In genomic region chr4:149099369-149100017, GRCm38 (mm10) we compare ENCODE assay signal across 8 mouse cellular contexts. TPM values are rescaled to one million over a fixed set of nuclear protein-coding genes. Genes with fewer than 3 reads are reported as not detected.
A peak's percentile ranks its signal among the peaks of the same experiment; 100 is the strongest.
DNase-seq lines count a peak whose midpoint lies in the region; ATAC-seq and TF ChIP-seq lines count a peak whose summit lies in the region.

TSS of gene Pex14 (minus strand) at chr4:149099876.

- no peak for TF ChIP-seq CTCF in liver, adult 2 months (IDR thresholded peaks at IDR 0.05; ENCODE audit: low read depth, low read length)

- peaks cover 20% of the 10 kb centered on the region for H3K79me2 ChIP-seq in liver, adult 2 months (ENCODE audit: control insufficient read depth, insufficient read depth, low read length)
- H3K79me2 ChIP-seq in myocyte (ENCODE audit: control insufficient read depth, insufficient read depth), result peaks cover 47% of the 10 kb centered on the region

- H3K9me3 ChIP-seq in heart, embryonic 11.5 days (replicated peaks; ENCODE audit: control insufficient read depth, low read length), result no peaks in the 10 kb centered on the region
- no peaks in the 10 kb centered on the region for H3K9me3 ChIP-seq in kidney, embryonic 16.5 days (ENCODE audit: low read length)

- peak within 1 kb of the TSS; percentile 99 for H3K4me3 ChIP-seq in heart, embryonic 11.5 days (ENCODE audit: low read depth, low read length)
- peak within 1 kb of the TSS; percentile 100 for H3K4me3 ChIP-seq in kidney, embryonic 16.5 days (ENCODE audit: low read length)
- peak within 1 kb of the TSS; percentile 100 for H3K4me3 ChIP-seq in liver, adult 2 months (ENCODE audit: insufficient read depth, low read depth, low read length)
- H3K4me3 ChIP-seq in myocyte, result peak within 1 kb of the TSS; percentile 93

- H3K27me3 ChIP-seq in heart, embryonic 11.5 days (ENCODE audit: control insufficient read depth, insufficient read depth, low read length), result no peaks in the 10 kb centered on the region
- H3K27me3 ChIP-seq in kidney, embryonic 16.5 days (ENCODE audit: insufficient read depth, low read length), result no peaks in the 10 kb centered on the region
- no peaks in the 10 kb centered on the region for H3K27me3 ChIP-seq in liver, adult 2 months (ENCODE audit: control insufficient read depth, insufficient read depth, low read length)
- no peaks in the 10 kb centered on the region for H3K27me3 ChIP-seq in myocyte (ENCODE audit: control insufficient read depth, insufficient read depth, insufficient read length)
- no peaks in the 10 kb centered on the region for H3K27me3 ChIP-seq in splenic B cell, adult 2 months (ENCODE audit: control insufficient read depth, insufficient read depth, low read length, poor library complexity, severe bottlenecking)

- peak within 1 kb of the TSS; percentile 62 for H3K27ac ChIP-seq in heart, embryonic 11.5 days (ENCODE audit: low read depth, low read length)
- H3K27ac ChIP-seq in kidney, embryonic 16.5 days (ENCODE audit: low read length), result peak within 1 kb of the TSS; percentile 70
- peak within 1 kb of the TSS; percentile 88 for H3K27ac ChIP-seq in liver, adult 2 months (replicated peaks; ENCODE audit: insufficient read depth, low read depth, low read length)

- H3K4me2 ChIP-seq in heart, embryonic 11.5 days, result peak within 1 kb of the TSS; percentile 98
- peak within 1 kb of the TSS; percentile 90 for H3K4me2 ChIP-seq in kidney, embryonic 16.5 days (replicated peaks; ENCODE audit: low read depth, low read length)
- H3K4me2 ChIP-seq in myocyte (ENCODE audit: low read depth), result peak within 1 kb of the TSS; percentile 84

- peak; percentile 84 to 86 for DNase-seq in B cell, adult 2 months
- DNase-seq in brain, adult 2 months (ENCODE audit: low read depth, low spot score), result peak; percentile 95
- DNase-seq in liver, adult 2 months (ENCODE audit: extremely low read depth, low read depth, low spot score), result peak; percentile 80
- peak; percentile 87 for DNase-seq in splenic B cell, adult 2 months (ENCODE audit: low read depth, low spot score)

- peak within 1 kb of the TSS; percentile 68 for H3ac ChIP-seq in myocyte (ENCODE audit: control insufficient read depth, insufficient read length)

- H3K9ac ChIP-seq in heart, embryonic 11.5 days (ENCODE audit: low read depth, low read length), result peak within 1 kb of the TSS; percentile 94
- peak within 1 kb of the TSS; percentile 96 for H3K9ac ChIP-seq in kidney, embryonic 16.5 days (replicated peaks; ENCODE audit: low read length)
- peak within 1 kb of the TSS; percentile 100 for H3K9ac ChIP-seq in liver, adult 2 months (ENCODE audit: low read depth, low read length)

- H3K4me1 ChIP-seq in heart, embryonic 11.5 days (ENCODE audit: control insufficient read depth, insufficient read depth, low read length), result peaks cover 11% of the 10 kb centered on the region
- H3K4me1 ChIP-seq in kidney, embryonic 16.5 days (ENCODE audit: insufficient read depth, low read length), result peaks cover 13% of the 10 kb centered on the region
- H3K4me1 ChIP-seq in liver, adult 2 months (ENCODE audit: control insufficient read depth, insufficient read depth, low read length), result peaks cover 16% of the 10 kb centered on the region

- H3K36me3 ChIP-seq in heart, embryonic 11.5 days (ENCODE audit: control insufficient read depth, insufficient read depth, low read length), result no peaks in the 10 kb centered on the region
- H3K36me3 ChIP-seq in kidney, embryonic 16.5 days (ENCODE audit: insufficient read depth, low read length), result no peaks in the 10 kb centered on the region
- no peaks in the 10 kb centered on the region for H3K36me3 ChIP-seq in liver, adult 2 months (ENCODE audit: control insufficient read depth, insufficient read depth, low read length)
- no peaks in the 10 kb centered on the region for H3K36me3 ChIP-seq in myocyte (ENCODE audit: control insufficient read depth, insufficient read depth)
- H3K36me3 ChIP-seq in splenic B cell, adult 2 months (ENCODE audit: control insufficient read depth, insufficient read depth, low read length, poor library complexity, severe bottlenecking), result no peaks in the 10 kb centered on the region

- TF ChIP-seq POLR2A in liver, adult 2 months (IDR thresholded peaks at IDR 0.05; ENCODE audit: extremely low read depth, insufficient read depth, low read length), result peak; percentile 62; the same call in 1 of the 2 replicates
- TF ChIP-seq POLR2A in myocyte (IDR thresholded peaks at IDR 0.05; ENCODE audit: insufficient read length, low read depth), result peak; percentile 81

- ATAC-seq in erythroblast, adult 5-6 weeks (replicated peaks; ENCODE audit: low FRiP score, poor library complexity, severe bottlenecking), result peak; percentile 84
- peak; percentile 80 for ATAC-seq in heart, embryonic 11.5 days (replicated peaks; ENCODE audit: insufficient number of reproducible peaks, low FRiP score, low TSS enrichment)
- peak; percentile 77 for ATAC-seq in kidney, embryonic 16.5 days (ENCODE audit: low FRiP score, low TSS enrichment)

- under 1% methylated on average over 50 of the region's 50 CpGs for WGBS in heart, embryonic 11.5 days (ENCODE audit: insufficient replicate concordance)
- WGBS in kidney, embryonic 16.5 days, result under 1% methylated on average over 50 of the region's 50 CpGs
- WGBS in liver, adult 2 months, result under 1% methylated on average over 50 of the region's 50 CpGs

TF ChIP-seq in myocyte, 11 proteins besides CTCF, POLR2A, EP300 and RAD21:
- TF ChIP-seq POLR2AphosphoS2 (IDR thresholded peaks at IDR 0.05; ENCODE audit: insufficient read length, low read depth) (peak; percentile 68), REST (IDR thresholded peaks at IDR 0.05; ENCODE audit: insufficient read depth, insufficient read length) (peak; percentile 50), SRF (IDR thresholded peaks at IDR 0.05; ENCODE audit: control insufficient read depth, insufficient read length, low read depth) (peak; percentile 77), TCF12 (IDR thresholded peaks at IDR 0.05; ENCODE audit: insufficient read depth, poor library complexity, severe bottlenecking) (no peak), CEBPB (IDR thresholded peaks at IDR 0.05; ENCODE audit: insufficient read depth, poor library complexity, severe bottlenecking) (no peak), TCF3 (IDR thresholded peaks at IDR 0.05; ENCODE audit: insufficient read length, low read depth) (no peak), USF1 (IDR thresholded peaks at IDR 0.05; ENCODE audit: low read depth) (no peak), MYOD1 (IDR thresholded peaks at IDR 0.05; ENCODE audit: control insufficient read depth in 1 of 3, insufficient read length in 2 of 3, low read depth in 2 of 3) (peak in 1 of 3 experiments; percentile 33), MYOG (IDR thresholded peaks at IDR 0.05; ENCODE audit: control insufficient read depth in 1 of 3, insufficient read depth in 1 of 3, insufficient read length in 2 of 3, low read depth in 2 of 3) (peak in 1 of 3 experiments; percentile 20), MAX (IDR thresholded peaks at IDR 0.05; ENCODE audit: low read depth) (no peak), E2F4 (IDR thresholded peaks at IDR 0.05; ENCODE audit: insufficient read depth) (no peak)
TF ChIP-seq in myocyte: peak in this region for 5.

RNA-seq across cellular contexts. Expression of gene Pex14, which starts in this region (rescaled TPM):
- 1.9 and 6.3 TPM in 2 replicates for total RNA-seq in erythroblast, adult 5-6 weeks (2015; ENCODE audit: low replicate concordance)
- 3.2 and 5.6 TPM in 2 replicates for total RNA-seq in erythroblast, adult 5-6 weeks (2017; ENCODE audit: low replicate concordance)
- 33.5 and 37.2 TPM in 2 replicates for polyA plus RNA-seq in heart, embryonic 11.5 days (2014; fragmentation: Nextera tagmentation; extraction: Ambion mirVana)
- polyA plus RNA-seq in kidney, embryonic 16.5 days (2015; fragmentation: Nextera tagmentation; extraction: Ambion mirVana), result 65.0 and 67.3 TPM in 2 replicates
- 35.6 and 43.3 TPM in 2 replicates for total RNA-seq in liver, adult 2 months (2014; rRNA removed)
- polyA plus RNA-seq in liver, adult 2 months (2012; rRNA removed), result 58.2 and 71.6 TPM in 2 replicates
- polyA plus RNA-seq in myocyte (2012; fragmentation: generic; extraction: Trizol), result 71.5 TPM

Comparison
In these comparisons a context has a peak if more than half of its experiments do, and no peak if none do; other contexts are left out.
1. Peak in every context shown above with its lines: DNase-seq, ATAC-seq, H3K4me3 ChIP-seq and H3K27ac ChIP-seq.